Mouse (Mus musculus) spleen, adult 2 months (tissue): ENCODE results near the gene Perp. TPM values are rescaled to one million over a fixed set of nuclear protein-coding genes. Genes with fewer than 3 reads are reported as not detected.

ENCODE experiments used
- DNase-seq, 2 experiments: peaks; one replicate each; pipeline versions ENCODE4 v3.0.0 to v3.0.0-alpha.2; 2012 to 2021; ENCODE audit warnings: low spot score in 2 of 2, low read depth in 1 of 2
- H3K27ac ChIP-seq: fragments of 200-500 bp; 2 replicates; pipeline ENCODE4 v1.5.1; 2012; ENCODE audit warnings: low read length, inconsistent platforms; ENCODE audit not compliant: insufficient read depth
- H3K27me3 ChIP-seq: fragments of 200-500 bp; 2 replicates; pipeline ENCODE4 v1.6.1; 2012; ENCODE audit warnings: mild to moderate bottlenecking, moderate library complexity, low read length, inconsistent platforms; ENCODE audit not compliant: control insufficient read depth, insufficient read depth
- H3K36me3 ChIP-seq: fragments of 200-500 bp; 2 replicates; pipeline ENCODE4 v1.6.1; 2012; ENCODE audit warnings: mild to moderate bottlenecking, low read length, inconsistent platforms; ENCODE audit not compliant: control insufficient read depth, insufficient read depth
- H3K4me1 ChIP-seq: fragments of 200-500 bp; 2 replicates; pipeline ENCODE4 v1.6.1; 2011; ENCODE audit warnings: inconsistent platforms; ENCODE audit not compliant: control insufficient read depth, insufficient read depth, insufficient read length
- H3K4me3 ChIP-seq: fragments of 200-500 bp; 2 replicates; pipeline ENCODE4 v1.5.1; 2011; ENCODE audit warnings: mild to moderate bottlenecking, inconsistent platforms; ENCODE audit not compliant: insufficient read depth, insufficient read length; ENCODE audit errors: extremely low read depth
- CTCF ChIP-seq: fragments of 200-500 bp; IDR thresholded peaks from 2 replicates; pipeline ENCODE4 v1.5.1; 2011; ENCODE audit warnings: mild to moderate bottlenecking, inconsistent platforms; ENCODE audit not compliant: insufficient read depth, insufficient read length, insufficient replicate concordance; ENCODE audit errors: extremely low read depth
- POLR2A ChIP-seq: fragments of 200-500 bp; IDR thresholded peaks from 2 replicates; pipeline ENCODE4 v1.6.1; 2011; ENCODE audit warnings: low read depth, low read length, inconsistent platforms
- WGBS: fragments of 180-500 bp; shearing (Covaris S2); methylation state at CpG from one replicate; pipeline ENCODE4 v1.1.7; 2018; 5-methylcytosine and 5-hydroxymethylcytosine counted together
- polyA plus RNA-seq: library from polyadenylated mRNA; depleted of rRNA; stranded (reverse); fragments of >200 nt; gene quantifications from 2 replicates; pipeline ENCODE4 v1.2.3, GENCODE M21; 2012

Gene Perp
- polyA plus RNA-seq, 1 experiment: 1.1 TPM

DNA sequence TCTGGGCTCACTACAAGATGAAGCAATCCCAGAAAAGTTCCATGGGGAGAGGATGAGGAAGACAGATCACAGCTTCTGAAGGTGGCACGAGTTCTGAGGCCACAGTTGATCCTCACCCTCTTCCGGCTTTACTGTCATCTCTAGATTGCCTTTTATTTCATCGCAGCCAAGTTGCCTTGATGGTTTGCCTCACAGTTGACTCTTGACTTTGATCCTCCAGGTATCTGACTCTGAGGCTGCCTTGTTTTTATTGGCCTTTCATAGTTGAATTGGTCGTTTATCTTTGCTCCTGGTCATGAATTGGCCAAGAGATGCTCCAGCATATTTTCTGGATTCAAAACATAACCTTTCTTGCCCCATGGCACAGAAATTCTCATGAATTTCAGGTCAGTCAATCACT is 34.3 kb downstream of the Perp start:
- Histone ChIP-seq H3K4me3 (no peak overlapping the region), H3K27me3 (no peaks in the 10 kb centered on the region), H3K4me1 (no peaks in the 10 kb centered on the region), H3K27ac (no peak overlapping the region), H3K36me3 (no peaks in the 10 kb centered on the region)
- no peak for DNase-seq
- WGBS: 84% methylated on average over 4 of the region's 4 CpGs
- no peak for TF ChIP-seq CTCF
- no peak for TF ChIP-seq POLR2A

DNA sequence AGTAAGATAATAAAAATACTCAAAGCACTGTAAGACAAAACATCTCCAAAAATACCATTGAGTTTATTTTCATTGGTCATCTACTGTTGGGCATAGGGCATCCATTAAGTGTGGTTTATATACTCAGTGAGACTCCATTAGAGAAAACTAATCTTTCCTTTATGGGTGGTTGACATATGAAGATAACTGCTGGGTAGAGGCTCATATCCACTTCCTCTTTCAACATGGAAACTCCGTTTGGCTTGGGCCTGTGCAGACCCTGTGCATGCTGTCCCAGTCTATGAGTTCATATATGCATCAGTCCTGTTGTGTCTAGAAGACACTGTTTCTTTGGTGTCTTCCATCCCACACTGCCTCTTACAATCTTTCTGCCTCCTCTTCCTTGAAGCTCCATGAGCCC is 34.9 kb downstream of the Perp start:
- WGBS: 26% methylated on average over 1 of the region's 1 CpGs
- Histone ChIP-seq H3K4me1 (no peaks in the 10 kb centered on the region), H3K27me3 (no peaks in the 10 kb centered on the region), H3K27ac (no peak overlapping the region), H3K4me3 (no peak overlapping the region), H3K36me3 (no peaks in the 10 kb centered on the region)
- no peak for TF ChIP-seq POLR2A
- TF ChIP-seq CTCF: no peak
- no peak for DNase-seq

- 38% methylated on average over 1 of the region's 1 CpGs for WGBS
- DNase-seq: no peak
- Histone ChIP-seq H3K27me3 (no peaks in the 10 kb centered on the region), H3K36me3 (no peaks in the 10 kb centered on the region), H3K4me1 (peaks cover 2% of the 10 kb centered on the region; the same call in 1 of the 2 replicates), H3K4me3 (no peak overlapping the region), H3K27ac (no peak overlapping the region)
- TF ChIP-seq POLR2A (no peak), CTCF (no peak)
Observed at GRCm38 (mm10) chr10:18882190-18882589, 37.4 kb downstream of the Perp start.

DNA sequence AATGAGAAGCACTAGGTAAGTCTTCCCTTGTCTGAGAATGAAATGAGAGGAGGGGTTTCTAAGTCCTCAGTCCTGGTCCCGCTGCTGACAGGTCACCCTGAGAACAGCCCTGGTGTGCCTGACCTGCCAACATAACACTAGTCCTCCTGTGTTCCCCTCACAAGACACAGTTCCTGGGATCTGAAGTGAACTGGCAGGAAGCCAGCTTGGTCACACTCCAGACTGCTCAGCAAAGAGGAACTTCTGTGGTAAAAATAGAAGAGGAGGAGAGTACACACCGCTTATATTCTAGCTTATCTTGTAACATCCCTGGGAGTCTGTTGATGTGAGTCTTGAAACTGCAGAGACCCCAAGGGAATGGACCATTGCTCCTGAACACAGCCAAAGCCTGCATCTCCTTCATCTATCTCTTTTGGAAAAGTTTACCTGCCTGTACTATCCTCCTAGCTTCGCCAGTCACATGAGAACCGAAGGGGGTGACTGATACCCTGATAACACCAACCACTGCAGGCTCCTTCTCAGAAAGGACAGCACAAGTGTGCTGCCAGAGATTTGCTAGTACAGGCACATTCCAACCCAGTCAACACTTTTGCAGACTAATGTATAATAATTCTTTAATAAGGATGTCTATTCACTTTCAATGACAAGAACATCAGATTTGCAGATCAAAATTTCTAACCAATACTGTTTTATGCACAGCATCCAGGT is 42.3 kb downstream of the Perp start:
- WGBS: 31% methylated on average over 4 of the region's 4 CpGs
- TF ChIP-seq CTCF: no peak
- TF ChIP-seq POLR2A: no peak
- Histone ChIP-seq H3K4me1 (peaks cover 2% of the 10 kb centered on the region; the same call in 1 of the 2 replicates), H3K36me3 (no peaks in the 10 kb centered on the region), H3K4me3 (no peak overlapping the region), H3K27me3 (no peaks in the 10 kb centered on the region), H3K27ac (no peak overlapping the region)
- DNase-seq: no peak

GRCm38 (mm10) chr10:18888751-18889150 is 43.9 kb downstream of the Perp start:
- no peak overlapping the region for H3K27ac ChIP-seq
- DNase-seq: no peak
- WGBS: 97% methylated on average over 1 of the region's 1 CpGs
- no peaks in the 10 kb centered on the region for H3K36me3 ChIP-seq
- H3K27me3 ChIP-seq: no peaks in the 10 kb centered on the region
- no peak overlapping the region for H3K4me3 ChIP-seq
- TF ChIP-seq POLR2A: no peak
- TF ChIP-seq CTCF: no peak
- H3K4me1 ChIP-seq: peaks cover 2% of the 10 kb centered on the region; the same call in 1 of the 2 replicates

DNA sequence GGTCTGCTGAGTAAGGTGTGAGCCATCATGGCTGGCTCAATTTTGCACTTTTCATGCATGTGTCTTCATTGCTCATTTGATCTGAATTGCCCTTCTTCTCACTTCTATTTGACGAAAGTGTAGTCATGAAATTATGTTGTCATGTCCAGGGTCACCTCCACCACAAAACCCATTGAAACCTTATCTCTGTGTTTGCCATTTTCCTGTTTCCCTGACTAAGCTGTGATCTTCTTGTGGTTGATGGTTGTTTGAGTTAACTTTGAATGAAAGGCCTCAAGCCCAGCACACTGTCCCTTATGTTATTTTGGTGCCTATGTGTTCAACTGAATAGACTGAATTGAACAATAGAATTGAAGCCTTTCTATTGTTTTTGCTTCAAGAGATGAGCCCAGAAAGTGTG is 44.4 kb downstream of the Perp start:
- Histone ChIP-seq H3K36me3 (no peaks in the 10 kb centered on the region), H3K27me3 (no peaks in the 10 kb centered on the region), H3K4me3 (no peak overlapping the region), H3K27ac (no peak overlapping the region), H3K4me1 (peaks cover 2% of the 10 kb centered on the region; the same call in 1 of the 2 replicates)
- TF ChIP-seq CTCF: no peak
- TF ChIP-seq POLR2A: no peak
- 68% methylated on average over 1 of the region's 1 CpGs for WGBS
- DNase-seq: no peak

GRCm38 (mm10) chr10:18891110-18891509 is 46.3 kb downstream of the Perp start:
- Histone ChIP-seq H3K4me1 (peaks cover 2% of the 10 kb centered on the region; the same call in 1 of the 2 replicates), H3K27ac (no peak overlapping the region), H3K27me3 (no peaks in the 10 kb centered on the region), H3K4me3 (no peak overlapping the region), H3K36me3 (no peaks in the 10 kb centered on the region)
- DNase-seq: no peak
- TF ChIP-seq POLR2A (no peak), CTCF (no peak)
